10 mouse cellular contexts compared by ENCODE assay signal in the genomic region with DNA sequence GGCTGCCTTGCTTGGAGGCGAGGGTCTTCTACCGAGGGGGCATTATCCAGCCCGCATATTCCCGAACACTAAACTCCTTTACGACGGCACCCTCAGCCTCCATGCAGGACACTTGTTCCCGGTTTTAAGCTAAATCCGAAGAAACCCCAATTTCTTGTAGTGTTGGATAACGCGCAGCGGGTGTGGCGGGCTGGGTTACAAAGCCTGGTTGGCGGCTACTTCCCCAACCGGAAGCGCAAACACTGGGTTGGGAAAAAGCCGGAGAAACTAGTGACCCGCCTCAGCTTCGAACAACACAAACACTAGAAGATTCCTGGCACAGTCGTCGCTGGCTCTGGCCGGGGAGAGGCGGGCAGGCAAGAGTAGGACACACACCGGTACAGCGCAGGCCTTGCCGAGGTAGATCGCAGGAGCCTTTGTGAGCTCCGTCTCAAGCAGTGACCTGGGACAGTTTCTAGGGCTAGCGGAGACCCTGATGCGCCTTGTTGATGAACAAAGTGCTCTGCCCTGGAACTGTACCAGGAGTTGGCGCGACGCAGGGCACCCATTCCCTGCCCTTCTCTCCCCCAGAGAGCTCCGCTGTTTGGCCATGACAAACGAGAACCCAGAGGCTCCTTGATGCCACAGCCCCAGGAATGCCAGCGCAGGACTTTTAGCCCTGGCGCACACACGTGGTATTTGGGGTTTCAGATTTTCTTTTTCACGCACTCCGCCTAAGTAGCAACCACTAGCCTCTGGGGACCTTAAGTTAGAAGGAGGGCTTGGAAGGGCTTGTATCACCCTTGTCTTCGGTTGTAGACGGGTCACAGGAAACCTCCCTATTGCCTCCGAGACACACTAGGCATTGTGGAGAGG. TPM values are rescaled to one million over a fixed set of nuclear protein-coding genes. Genes with fewer than 3 reads are reported as not detected.
A peak's percentile ranks its signal among the peaks of the same experiment; 100 is the strongest.
DNase-seq lines count a peak whose midpoint lies in the region; ATAC-seq lines count a peak whose summit lies in the region.
"Had no signal": no experiment of that assay in that cellular context is flagged by ENCODE, and none has a peak within 500 bp of the region (broad histone marks: within the 10 kb centered on the region; RNA-seq: fewer than 3 reads in every experiment).

No protein-coding gene starts in this region.

- 2% methylated on average over 42 of the region's 42 CpGs for WGBS in embryonic facial prominence, embryonic 15.5 days

- ATAC-seq in megakaryocyte, adult 5-6 weeks (ENCODE audit: poor library complexity, severe bottlenecking), result no peak
- ATAC-seq in embryonic facial prominence, embryonic 15.5 days (ENCODE audit: insufficient number of reproducible peaks, low FRiP score, low TSS enrichment, low read depth), result no peak
- ATAC-seq: Patski had no signal

- H3K4me1 ChIP-seq in megakaryocyte, embryonic 14.5 days, result peaks cover 35% of the 10 kb centered on the region
- H3K4me1 ChIP-seq in embryonic facial prominence, embryonic 15.5 days, result peaks cover 20% of the 10 kb centered on the region

- peak overlapping the region; percentile 8 for H3K4me3 ChIP-seq in megakaryocyte, embryonic 14.5 days (replicated peaks)
- peak overlapping the region; percentile 22 for H3K4me3 ChIP-seq in embryonic facial prominence, embryonic 15.5 days (replicated peaks)

- no peaks in the 10 kb centered on the region for H3K36me3 ChIP-seq in megakaryocyte, embryonic 14.5 days (replicated peaks; ENCODE audit: low read length)
- no peaks in the 10 kb centered on the region for H3K36me3 ChIP-seq in embryonic facial prominence, embryonic 15.5 days

- H3K4me2 ChIP-seq in embryonic facial prominence, embryonic 15.5 days (replicated peaks), result peak overlapping the region; percentile 27

- H3K9ac ChIP-seq in embryonic facial prominence, embryonic 15.5 days, result no peak overlapping the region

- peaks cover 8% of the 10 kb centered on the region; the same call in 1 of the 2 replicates for H3K9me3 ChIP-seq in megakaryocyte, embryonic 14.5 days
- H3K9me3 ChIP-seq in embryonic facial prominence, embryonic 15.5 days (replicated peaks), result no peaks in the 10 kb centered on the region

- no peak overlapping the region for H3K27ac ChIP-seq in embryonic facial prominence, embryonic 15.5 days (replicated peaks)

- DNase-seq in kidney, postnatal 10 days, result peak; percentile 42
- peak; percentile 33 for DNase-seq in retina, embryonic 14.5 days (ENCODE audit: low spot score)
- DNase-seq in left cerebral cortex, adult 18-20 months (ENCODE audit: low spot score in 2 of 2), result no peak
- no peak for DNase-seq in cerebellum, adult 11 months
- no peak for DNase-seq in thymus, postnatal 36 days

- H3K27me3 ChIP-seq in megakaryocyte, embryonic 14.5 days (replicated peaks), result peaks cover 94% of the 10 kb centered on the region
- peaks cover 82% of the 10 kb centered on the region for H3K27me3 ChIP-seq in embryonic facial prominence, embryonic 15.5 days

RNA-seq across cellular contexts. Expression of a gene that starts 6.4 kb away (rescaled TPM):
- polyA plus RNA-seq in megakaryocyte, embryonic 14.5 days (2012; ENCODE audit: insufficient read depth, low replicate concordance), result not detected in 2 replicates
- total RNA-seq in megakaryocyte, adult 5-6 weeks (2015), result not detected in 2 replicates
- not detected in 2 replicates for total RNA-seq in megakaryocyte, adult 5-6 weeks (2017)
- polyA plus RNA-seq in embryonic facial prominence, embryonic 15.5 days (2015; fragmentation: Nextera tagmentation; extraction: Ambion mirVana), result 0.83 and 1.6 TPM in 2 replicates
- under 1 TPM; 0.65 to 0.70 TPM for total RNA-seq in left cerebral cortex, adult 18-20 months (2021)
- total RNA-seq: megakaryocyte-erythroid progenitor cell, adult 5-6 weeks had no signal

Comparison
In these comparisons a context has a peak if more than half of its experiments do, and no peak if none do; other contexts are left out.
1. DNase-seq: peak in kidney, postnatal 10 days (single experiment) and retina, embryonic 14.5 days (single experiment); none in left cerebral cortex, adult 18-20 months (0 of 2), cerebellum, adult 11 months (single experiment) and thymus, postnatal 36 days (0 of 2).